Mouse (Mus musculus) layer of hippocampus, adult 2 months (tissue): ENCODE measurements around the gene D2hgdh. TPM values are rescaled to one million over a fixed set of nuclear protein-coding genes. Genes with fewer than 3 reads are reported as not detected.
A peak's percentile ranks its signal among the peaks of the same experiment; 100 is the strongest.
"Not testable (repeated sequence)": the region's sequence is repeated elsewhere in the genome, so short reads cannot be mapped to it uniquely, and the experiment has no call there.

Experiments used
- DNase-seq, 2 experiments: peaks; one replicate each; pipeline ENCODE4 v3.0.0; 2022; ENCODE audit warnings: low spot score in 2 of 2
- H3K27ac ChIP-seq: fragments of 200-600 bp; 2 replicates; pipeline ENCODE4 v1.8.1; 2022
- H3K4me3 ChIP-seq: fragments of 200-600 bp; 2 replicates; pipeline ENCODE4 v1.8.1; 2022; ENCODE audit warnings: mild to moderate bottlenecking
- CTCF ChIP-seq: fragments of 200-600 bp; conservative IDR thresholded peaks from 2 replicates; pipeline ENCODE4 v1.8.1; 2022; ENCODE audit warnings: antibody characterized with exemption, mild to moderate bottlenecking, moderate library complexity
- total RNA-seq, 2 experiments: library from RNA; stranded (reverse); gene quantifications; 2 replicates each; pipeline ENCODE4 v1.2.3; 2021

D2hgdh gene
- total RNA-seq, 2 experiments from 2014 or later, result 15.8 to 19.3 TPM

DNA sequence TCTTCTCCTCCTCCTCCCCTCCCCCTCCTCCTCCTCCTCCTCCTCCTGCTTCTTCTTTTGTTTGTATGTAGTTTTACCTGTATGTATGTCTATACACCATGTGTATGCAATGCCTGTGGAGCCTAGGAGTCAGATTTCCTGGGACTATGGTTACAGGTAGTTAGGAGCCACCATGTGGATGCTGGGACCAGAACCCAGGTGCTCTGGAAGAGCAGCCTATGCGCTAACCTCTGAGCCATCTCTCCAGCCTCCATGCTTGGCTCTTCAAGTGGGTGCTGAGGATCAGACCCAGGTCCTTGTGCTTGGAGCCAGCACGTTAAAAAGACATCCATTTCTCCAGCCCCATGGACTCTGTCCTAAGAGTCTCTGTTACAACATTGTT, 11.8 kb downstream of the D2hgdh start:
- TF ChIP-seq CTCF, result no peak
- no peak overlapping the region for H3K27ac ChIP-seq

DNA sequence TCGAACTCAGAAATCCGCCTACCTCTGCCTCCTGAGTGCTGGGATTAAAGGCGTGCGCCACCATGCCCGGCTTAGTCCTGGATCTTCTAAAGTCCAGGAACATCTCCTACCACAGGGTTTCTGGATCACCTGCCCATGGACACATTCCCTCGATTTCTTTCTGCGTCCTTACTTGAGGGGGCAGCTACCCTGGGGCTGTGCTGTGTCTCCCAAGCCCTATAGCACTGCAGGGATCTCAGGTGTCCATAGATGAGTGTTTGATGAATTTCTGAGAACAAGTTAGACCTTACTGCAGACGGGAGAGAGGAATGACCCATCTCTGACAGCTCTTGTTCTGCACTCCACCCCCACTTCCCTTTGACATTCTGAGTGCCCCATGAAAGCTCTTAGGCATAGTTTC, 12.6 kb downstream of the D2hgdh start:
- no peak overlapping the region for H3K27ac ChIP-seq
- no peak for TF ChIP-seq CTCF
- no peak overlapping the region for H3K4me3 ChIP-seq
- no peak for DNase-seq

More for the DNA sequence above, 11.8 kb downstream of the D2hgdh start:
- H3K4me3 ChIP-seq, result no peak overlapping the region
- no peak for DNase-seq

GRCm38 (mm10) chr1:93838569-93838968, 13.9 kb downstream of the D2hgdh start:
- H3K27ac ChIP-seq, H3K4me3 ChIP-seq, DNase-seq: not testable (repeated sequence)

- H3K27ac ChIP-seq, H3K4me3 ChIP-seq, DNase-seq: not testable (repeated sequence)
Observed at GRCm38 (mm10) chr1:93845766-93846366, 21.2 kb downstream of the D2hgdh start.

- DNase-seq, H3K4me3 ChIP-seq, H3K27ac ChIP-seq: not testable (repeated sequence)
Observed at GRCm38 (mm10) chr1:93855790-93856189, 31.1 kb downstream of the D2hgdh start.

- no peak for TF ChIP-seq CTCF
- peak in 1 of 2 experiments; percentile 44 for DNase-seq
- Histone ChIP-seq H3K4me3 (no peak overlapping the region), H3K27ac (no peak overlapping the region)
Observed at GRCm38 (mm10) chr1:93857370-93857769, 32.7 kb downstream of the D2hgdh start.

DNA sequence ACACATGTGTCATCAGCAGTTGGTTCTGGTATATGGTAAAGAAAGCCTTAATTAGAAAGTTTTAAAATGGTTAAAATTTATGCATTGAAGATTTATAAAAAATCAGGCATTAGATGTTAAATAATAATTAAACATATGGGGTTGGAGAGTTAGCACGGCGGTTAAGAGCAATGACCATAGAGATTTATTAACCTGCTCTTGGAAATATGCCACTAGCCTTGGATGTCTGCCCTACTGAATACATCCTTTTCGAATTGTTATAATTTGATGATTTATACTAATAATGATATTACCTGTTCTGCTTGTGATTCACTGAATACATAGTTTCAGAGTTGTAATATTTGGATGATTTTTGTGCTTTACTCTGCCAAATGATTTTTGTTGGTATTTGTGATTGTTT, 33.3 kb downstream of the D2hgdh start:
- no peak for TF ChIP-seq CTCF

GRCm38 (mm10) chr1:93859619-93860018, 34.9 kb downstream of the D2hgdh start:
- no peak for DNase-seq
- H3K27ac ChIP-seq, result no peak overlapping the region
- no peak for TF ChIP-seq CTCF
- no peak overlapping the region for H3K4me3 ChIP-seq

More for the DNA sequence above, 33.3 kb downstream of the D2hgdh start:
- no peak for DNase-seq
- Histone ChIP-seq H3K4me3 (no peak overlapping the region), H3K27ac (no peak overlapping the region)

DNA sequence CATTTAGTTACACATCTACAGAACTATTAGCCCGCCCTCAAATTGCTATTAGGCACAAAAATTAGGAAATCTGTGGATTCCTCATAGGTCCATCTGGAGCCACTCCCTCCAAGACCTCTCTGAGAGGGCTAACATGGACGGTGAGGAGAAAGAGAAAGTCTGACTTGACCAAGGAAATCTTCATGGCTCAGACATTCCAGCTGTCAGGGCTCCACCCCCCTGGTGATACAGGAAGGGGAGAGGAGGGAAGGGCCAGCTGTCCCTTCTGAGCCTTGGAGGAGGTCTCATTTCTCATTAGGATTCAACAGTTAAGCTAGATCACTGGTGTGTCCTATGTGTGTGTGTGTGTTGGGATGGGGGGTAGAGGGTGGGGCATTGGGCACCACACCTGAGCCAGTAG, 36.3 kb downstream of the D2hgdh start, which contains the start of gene Gal3st2:
Gene Gal3st2 (plus strand): TSS at position 259 of the 400 bp plus-strand sequence.
- not testable (repeated sequence) for H3K4me3 ChIP-seq, DNase-seq, H3K27ac ChIP-seq

DNA sequence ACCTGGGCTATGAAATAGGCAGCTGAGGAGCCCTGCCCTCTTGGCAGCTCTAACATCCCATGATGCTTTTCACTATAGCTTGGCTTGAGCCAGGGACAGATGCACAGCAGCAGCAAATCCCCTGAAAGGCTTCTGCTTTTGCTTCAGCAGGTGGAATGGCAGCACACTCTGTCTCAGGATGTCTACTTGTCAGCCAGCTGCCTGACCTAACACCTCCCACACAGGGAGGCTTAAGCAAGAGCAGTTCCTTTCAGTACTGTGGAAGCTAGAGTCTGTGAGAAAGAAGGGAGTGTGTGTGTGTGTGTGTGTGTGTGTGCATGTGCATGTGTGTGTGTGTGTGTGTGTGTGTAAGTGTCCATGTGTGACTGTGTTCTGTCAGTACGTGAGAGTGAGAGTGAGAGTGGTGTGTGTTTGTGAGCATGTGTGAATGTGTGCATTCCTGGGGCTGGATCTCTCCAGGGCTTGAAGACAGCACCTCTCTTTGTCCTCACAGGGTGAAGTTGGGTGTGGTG, 46.9 kb downstream of the D2hgdh start:
- DNase-seq, H3K4me3 ChIP-seq, H3K27ac ChIP-seq: not testable (repeated sequence)

- not testable (repeated sequence) for DNase-seq, H3K27ac ChIP-seq
Observed at GRCm38 (mm10) chr1:93874405-93874804, 49.7 kb downstream of the D2hgdh start.

GRCm38 (mm10) chr1:93881778-93882177, 57.1 kb downstream of the D2hgdh start:
- H3K27ac ChIP-seq, DNase-seq: not testable (repeated sequence)

More at GRCm38 (mm10) chr1:93874405-93874804, 49.7 kb downstream of the D2hgdh start:
- H3K4me3 ChIP-seq, result not testable (repeated sequence)

DNA sequence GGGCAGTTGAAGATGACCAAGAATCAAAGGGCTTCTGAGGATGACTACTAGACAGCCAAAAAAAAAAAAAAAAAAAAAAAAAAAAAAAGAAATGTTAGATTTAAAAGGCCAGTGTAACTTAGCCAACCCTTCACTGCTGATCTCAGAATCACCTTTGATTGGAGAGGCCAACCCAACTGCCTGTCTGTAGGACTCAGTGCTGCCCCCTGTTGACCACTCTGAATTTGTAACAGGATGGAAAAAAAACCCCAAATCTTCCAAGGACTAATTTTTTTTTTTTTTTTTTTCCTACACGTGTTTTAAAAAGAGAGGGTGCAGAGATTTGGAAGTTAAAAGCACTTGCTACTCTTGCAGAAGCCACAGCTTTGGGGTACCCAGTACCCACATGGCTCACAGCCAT, 66.2 kb downstream of the D2hgdh start:
- TF ChIP-seq CTCF, result peak; percentile 52

More at GRCm38 (mm10) chr1:93881778-93882177, 57.1 kb downstream of the D2hgdh start:
- not testable (repeated sequence) for H3K4me3 ChIP-seq

DNA sequence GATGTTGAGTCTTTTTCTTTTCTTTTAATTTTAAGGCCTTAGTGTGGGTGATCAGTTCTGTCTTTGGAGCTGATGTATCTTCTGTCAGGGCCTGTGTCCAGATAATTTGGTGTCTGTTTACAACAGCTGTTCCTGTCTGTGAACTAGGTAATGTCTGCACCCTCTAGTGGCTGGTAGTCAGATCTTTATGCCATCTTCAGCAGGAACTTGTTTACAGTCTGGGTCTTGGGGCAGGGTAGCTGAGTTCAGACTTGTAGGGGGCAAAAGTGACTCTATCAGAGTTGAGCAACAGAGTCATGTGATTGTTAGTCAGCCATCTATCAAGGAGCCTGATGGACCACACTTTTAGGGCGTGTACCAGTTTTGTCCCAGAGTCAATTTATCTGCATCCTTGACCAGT, 72.7 kb downstream of the D2hgdh start:
- not testable (repeated sequence) for DNase-seq, H3K27ac ChIP-seq, H3K4me3 ChIP-seq

More for the DNA sequence above, 66.2 kb downstream of the D2hgdh start:
- DNase-seq, H3K4me3 ChIP-seq, H3K27ac ChIP-seq: not testable (repeated sequence)

DNA sequence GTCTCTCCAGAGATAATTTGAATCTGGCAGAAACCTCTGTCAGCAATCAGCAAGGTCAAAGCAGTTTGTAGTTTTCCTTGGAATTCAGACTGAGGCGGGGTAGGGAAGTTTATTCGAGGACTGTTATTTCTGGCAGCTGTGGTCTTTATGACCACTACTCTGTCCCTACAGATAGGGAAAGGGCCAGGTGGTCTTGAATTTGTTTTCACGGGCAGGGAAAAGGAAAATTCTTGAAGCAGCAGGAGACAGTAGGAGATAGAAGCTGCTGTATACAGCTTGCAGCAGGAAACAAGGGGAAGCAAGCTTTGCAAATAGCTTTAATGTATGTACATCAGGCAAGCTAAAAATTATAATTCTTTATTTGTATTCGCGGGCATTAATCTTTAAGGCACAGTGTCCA, 76.6 kb downstream of the D2hgdh start:
- not testable (repeated sequence) for H3K27ac ChIP-seq, DNase-seq, H3K4me3 ChIP-seq

Other genes with a start within 250 kb of the D2hgdh start
- 100 to 1,000 TPM; 395 to 419 TPM for gene Stk25, start 166.2 kb upstream of the D2hgdh start, total RNA-seq
- 10 to 100 TPM; 64.9 to 77.6 TPM for gene Bok, start 139.2 kb upstream of the D2hgdh start, total RNA-seq
- 10 to 100 TPM; 81.6 to 85.2 TPM for gene Atg4b, start 73.4 kb upstream of the D2hgdh start, total RNA-seq
- 10 to 100 TPM; 35.2 to 35.4 TPM for gene Thap4, start 70.0 kb upstream of the D2hgdh start, total RNA-seq
- gene Dtymk, start 23.0 kb upstream of the D2hgdh start, total RNA-seq, result 10 to 100 TPM; 52.6 to 58.0 TPM
- 10 to 100 TPM; 12.6 to 14.2 TPM for gene Ing5, start 20.9 kb upstream of the D2hgdh start, total RNA-seq
- under 1 TPM; 0.12 to 0.56 TPM for gene Gal3st2, start 36.4 kb downstream of the D2hgdh start, total RNA-seq
- under 1 TPM; 0.23 to 0.69 TPM for gene Gal3st2b, start 93.4 kb downstream of the D2hgdh start, total RNA-seq
- gene Gal3st2c, start 165.6 kb downstream of the D2hgdh start, total RNA-seq, result under 1 TPM in 1 of 2 experiments, not detected in 1; 0.10 TPM
- 10 to 100 TPM in 1 of 2 experiments, 1 to 10 TPM in 1; 9.4 to 10.6 TPM for gene Neu4, start 195.5 kb downstream of the D2hgdh start, total RNA-seq
- under 1 TPM in 1 of 2 experiments, not detected in 1; 0.31 TPM for gene Pdcd1, start 227.6 kb downstream of the D2hgdh start, total RNA-seq